Mouse (Mus musculus) urinary bladder, postnatal 10 days (tissue): ENCODE measurements around the gene Epha1.
A peak's percentile ranks its signal among the peaks of the same experiment; 100 is the strongest.

ENCODE experiments used
- DNase-seq: peaks from one replicate; pipeline ENCODE4 v3.0.0; 2022; ENCODE audit warnings: low spot score

Epha1 gene

GRCm38 (mm10) chr6:42372816-42373547 lies at the start of gene Epha1:
Gene Epha1 (minus strand): TSS chr6:42373268.
- no peak for DNase-seq

- DNase-seq: no peak
Observed at GRCm38 (mm10) chr6:42421439-42421838, 48.4 kb upstream of the Epha1 start.

- DNase-seq: no peak
Observed at GRCm38 (mm10) chr6:42419443-42419842, 46.4 kb upstream of the Epha1 start.

GRCm38 (mm10) chr6:42405134-42405533 lies 32.1 kb upstream of the Epha1 start, which contains the start of gene Tas2r135:
Gene Tas2r135 (plus strand): TSS chr6:42405434.
- no peak for DNase-seq

- no peak for DNase-seq
Observed at GRCm38 (mm10) chr6:42399938-42400337, 26.9 kb upstream of the Epha1 start, which contains the start of gene Tas2r143. Gene Tas2r143 (plus strand): TSS chr6:42400238.

GRCm38 (mm10) chr6:42398998-42399397 lies 25.9 kb upstream of the Epha1 start:
- no peak for DNase-seq

- no peak for DNase-seq
Observed at GRCm38 (mm10) chr6:42398285-42398684, 25.2 kb upstream of the Epha1 start.

- DNase-seq: no peak
Observed at GRCm38 (mm10) chr6:42397041-42397657, 24.1 kb upstream of the Epha1 start.

- peak; percentile 60 for DNase-seq
Observed at GRCm38 (mm10) chr6:42395960-42396809, 23.1 kb upstream of the Epha1 start.

- no peak for DNase-seq
Observed at GRCm38 (mm10) chr6:42391796-42392330, 18.8 kb upstream of the Epha1 start.

GRCm38 (mm10) chr6:42385635-42386034 lies 12.6 kb upstream of the Epha1 start:
- DNase-seq: no peak

GRCm38 (mm10) chr6:42383360-42383759 lies 10.3 kb upstream of the Epha1 start:
- no peak for DNase-seq

- DNase-seq: no peak
Observed at GRCm38 (mm10) chr6:42381916-42382381, 8.9 kb upstream of the Epha1 start.

- no peak for DNase-seq
Observed at GRCm38 (mm10) chr6:42381221-42381620, 8.2 kb upstream of the Epha1 start.

GRCm38 (mm10) chr6:42380416-42381144 lies 7.5 kb upstream of the Epha1 start:
- no peak for DNase-seq

GRCm38 (mm10) chr6:42379551-42379950 lies 6.5 kb upstream of the Epha1 start:
- DNase-seq: no peak

GRCm38 (mm10) chr6:42377280-42377679 lies 4.2 kb upstream of the Epha1 start:
- no peak for DNase-seq

GRCm38 (mm10) chr6:42376504-42377019 lies 3.5 kb upstream of the Epha1 start:
- DNase-seq: no peak

- no peak for DNase-seq
Observed at GRCm38 (mm10) chr6:42376016-42376415, 2.9 kb upstream of the Epha1 start.

GRCm38 (mm10) chr6:42375131-42375530 lies 2.1 kb upstream of the Epha1 start:
- DNase-seq: no peak

- no peak for DNase-seq
Observed at GRCm38 (mm10) chr6:42374701-42375100, 1.6 kb upstream of the Epha1 start.
